Mouse (Mus musculus): ENCODE results near the gene Cdkn1a.

- TF ChIP-seq EP300 (IDR thresholded peaks at IDR 0.05; ENCODE audit: low read depth) (no peak), CTCF (IDR thresholded peaks at IDR 0.05; ENCODE audit: low read depth) (no peak)
Measured at GRCm38 (mm10) chr17:29136236-29136635, 45.5 kb downstream of the Cdkn1a start.

All from liver, embryonic 14.5 days (tissue).